Mouse (Mus musculus) G1E (cell line): Measurements from ENCODE around the gene Lig4. TPM values are rescaled to one million over a fixed set of nuclear protein-coding genes. Genes with fewer than 3 reads are reported as not detected.

ENCODE experiments used
- ATAC-seq: 2 replicates; pipeline ENCODE4 v1.8.0; 2016; ENCODE audit warnings: mild to moderate bottlenecking; ENCODE audit not compliant: insufficient number of reproducible peaks, poor library complexity, low FRiP score, severe bottlenecking; ENCODE audit errors: extremely low read depth
- DNase-seq: peaks from one replicate; pipeline ENCODE4 v3.0.0; 2012; ENCODE audit warnings: low spot score
- H3K27me3 ChIP-seq: 2 replicates; pipeline ENCODE4 v1.6.1; 2012; ENCODE audit warnings: mild to moderate bottlenecking, low read length, inconsistent platforms; ENCODE audit not compliant: insufficient read depth
- H3K36me3 ChIP-seq: replicated peaks from 2 replicates; pipeline ENCODE3; 2012; ENCODE audit warnings: mild to moderate bottlenecking, inconsistent platforms
- H3K4me1 ChIP-seq: 2 replicates; pipeline ENCODE4 v1.6.1; 2012; ENCODE audit warnings: low read depth, low read length, inconsistent platforms, mixed read lengths; ENCODE audit not compliant: insufficient read depth
- H3K4me3 ChIP-seq: 2 replicates; pipeline ENCODE4 v1.5.1; 2012; ENCODE audit warnings: low read depth, mild to moderate bottlenecking, inconsistent platforms, low read length, moderate library complexity, mixed read lengths
- H3K9me3 ChIP-seq: replicated peaks from 2 replicates; pipeline ENCODE4 v1.6.1; 2012; ENCODE audit warnings: inconsistent platforms
- CTCF ChIP-seq: IDR thresholded peaks from 2 replicates; pipeline ENCODE4 v1.5.1; 2012; ENCODE audit warnings: low read depth, low read length, inconsistent platforms, mixed read lengths
- GATA1 ChIP-seq: IDR thresholded peaks from 2 replicates; pipeline ENCODE4 v1.6.1; 2012; ENCODE audit warnings: borderline replicate concordance, low read length, inconsistent platforms, mixed read lengths
- GATA2 ChIP-seq: IDR thresholded peaks from 2 replicates; pipeline ENCODE4 v1.6.1; 2012; ENCODE audit warnings: low read depth, low read length, inconsistent platforms, borderline replicate concordance
- POLR2AphosphoS5 ChIP-seq: IDR thresholded peaks from 2 replicates; pipeline ENCODE4 v1.6.1; 2012; ENCODE audit warnings: low read depth, low read length, inconsistent platforms; ENCODE audit not compliant: insufficient replicate concordance
- TAL1 ChIP-seq: conservative IDR thresholded peaks from 2 replicates; pipeline ENCODE4 v1.6.1; 2012; ENCODE audit warnings: low read depth, low read length, inconsistent platforms, mixed read lengths
- polyA plus RNA-seq: library from polyadenylated mRNA; stranded (reverse); fragments of >175 nt; gene quantifications from 2 replicates; pipeline ENCODE4 v1.2.3, GENCODE M21; 2012
- total RNA-seq, 2 experiments: library from RNA; stranded (forward) in 1 of 2; stranded (reverse) in 1 of 2; fragments of 200-1000 nt in 1 of 2; fragments of >200 nt in 1 of 2; fragmentation: Nextera tagmentation in 1 of 2; gene quantifications; 2 replicates each; pipeline ENCODE4 v1.2.3; 2014 to 2017

Gene Lig4
- total and polyA plus RNA-seq, 3 experiments, result 0.38 to 6.1 (median 0.87) TPM

GRCm38 (mm10) chr8:10006156-10006985 is 28.9 kb upstream of the Lig4 start, which contains the start of gene Tnfsf13b:
Gene Tnfsf13b, plus strand, starts transcription at chr8:10006467.
- DNase-seq (no peak), ATAC-seq (no peak)
- Histone ChIP-seq H3K4me3 (peak within 1 kb of the TSS; percentile 9; the same call in 1 of the 2 replicates), H3K36me3 (no peaks in the 10 kb centered on the region), H3K4me1 (no peaks in the 10 kb centered on the region), H3K9me3 (no peaks in the 10 kb centered on the region), H3K27me3 (peaks cover 19% of the 10 kb centered on the region; the same call in 1 of the 2 replicates)
- TF ChIP-seq GATA1 (no peak), POLR2AphosphoS5 (no peak)

DNA sequence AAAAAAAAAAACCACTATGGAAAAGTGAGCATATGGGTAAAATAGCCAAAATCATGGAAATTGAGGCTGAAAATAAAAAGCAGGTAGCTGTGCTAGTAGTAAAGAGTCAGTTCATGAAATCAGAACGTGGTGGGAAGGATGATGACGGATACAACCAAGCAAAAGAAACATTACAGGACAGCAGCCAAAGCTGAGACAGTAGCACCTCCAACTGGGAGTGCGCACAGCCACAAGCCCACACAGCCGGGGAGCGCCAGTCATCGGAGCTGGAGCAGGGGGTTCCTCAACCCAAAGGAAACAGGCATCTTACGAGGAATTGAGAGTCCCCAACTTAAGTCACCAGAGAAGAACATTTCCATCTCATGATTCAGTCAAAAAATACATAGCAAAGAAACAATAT is 26.6 kb upstream of the Lig4 start:
- TF ChIP-seq TAL1 (no peak), GATA2 (no peak), CTCF (no peak), GATA1 (no peak), POLR2AphosphoS5 (no peak)

GRCm38 (mm10) chr8:9980188-9980587 is 2.7 kb upstream of the Lig4 start:
- no peaks in the 10 kb centered on the region for H3K27me3 ChIP-seq
- H3K36me3 ChIP-seq, result peaks cover 46% of the 10 kb centered on the region
- no peak overlapping the region for H3K4me3 ChIP-seq
- DNase-seq, result no peak
- no peak for ATAC-seq
- H3K9me3 ChIP-seq, result no peaks in the 10 kb centered on the region
- peaks cover 27% of the 10 kb centered on the region for H3K4me1 ChIP-seq
- TF ChIP-seq GATA1 (no peak), POLR2AphosphoS5 (no peak), CTCF (no peak), GATA2 (no peak)

More for the DNA sequence above, 26.6 kb upstream of the Lig4 start:
- Histone ChIP-seq H3K27me3 (peaks cover 19% of the 10 kb centered on the region; the same call in 1 of the 2 replicates), H3K36me3 (no peaks in the 10 kb centered on the region), H3K9me3 (no peaks in the 10 kb centered on the region), H3K4me3 (no peak overlapping the region), H3K4me1 (no peaks in the 10 kb centered on the region)
- ATAC-seq, result no peak
- DNase-seq, result no peak

DNA sequence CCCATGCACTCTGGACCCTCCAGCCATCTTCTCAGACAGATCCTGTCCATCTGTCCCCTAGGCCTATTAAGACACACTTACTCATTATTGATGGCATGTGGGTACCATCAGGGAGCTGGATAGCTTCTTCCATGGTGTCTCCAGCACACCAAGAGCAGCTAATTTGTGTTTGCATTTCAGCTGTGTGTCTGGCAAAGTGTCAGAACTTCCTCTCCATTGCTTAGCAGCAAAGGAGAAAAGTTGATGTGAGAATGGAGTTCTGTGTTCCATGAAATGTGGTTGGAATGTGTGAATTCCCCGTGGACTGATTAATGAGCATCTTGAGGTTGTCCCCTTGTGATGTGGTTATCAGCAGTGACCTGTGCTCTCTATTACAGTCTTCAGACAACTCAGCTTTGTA is 2.3 kb upstream of the Lig4 start:
- Histone ChIP-seq H3K36me3 (peaks cover 44% of the 10 kb centered on the region), H3K4me3 (no peak overlapping the region; the same call in 1 of the 2 replicates), H3K27me3 (no peaks in the 10 kb centered on the region), H3K4me1 (peaks cover 27% of the 10 kb centered on the region), H3K9me3 (no peaks in the 10 kb centered on the region)
- ATAC-seq (no peak), DNase-seq (no peak)
- no peak for TF ChIP-seq GATA1

- H3K9me3 ChIP-seq, result no peaks in the 10 kb centered on the region
- DNase-seq (no peak), ATAC-seq (no peak)
- H3K27me3 ChIP-seq, result no peaks in the 10 kb centered on the region
- TF ChIP-seq POLR2AphosphoS5, result no peak
- TF ChIP-seq TAL1, result no peak
- no peak for TF ChIP-seq GATA1
- TF ChIP-seq CTCF, result no peak
- no peak for TF ChIP-seq GATA2
- peaks cover 27% of the 10 kb centered on the region for H3K4me1 ChIP-seq
- H3K4me3 ChIP-seq, result peak overlapping the region; percentile 85
- H3K36me3 ChIP-seq, result peaks cover 35% of the 10 kb centered on the region
Observed at GRCm38 (mm10) chr8:9978475-9979230, 1.2 kb upstream of the Lig4 start.

DNA sequence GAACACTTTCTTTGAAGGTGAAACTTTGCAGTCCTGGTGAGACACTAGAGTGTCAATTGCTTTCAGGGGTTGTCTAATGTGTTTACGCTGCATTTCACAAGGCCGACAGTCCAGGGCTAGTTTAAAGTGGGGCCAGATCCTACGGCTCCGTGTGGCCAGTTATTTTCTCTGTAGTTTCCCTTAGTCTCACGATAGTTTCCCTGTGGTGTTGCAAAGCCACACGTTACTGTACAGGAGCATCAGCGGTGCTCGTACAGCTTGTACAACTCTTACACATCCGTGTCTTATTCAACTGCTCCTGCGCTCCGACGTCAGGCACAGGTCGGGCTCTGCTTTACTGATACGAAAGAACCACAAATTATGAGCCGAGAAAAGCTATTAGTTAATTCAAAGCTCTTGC is 470 bp downstream of the Lig4 start:
- Histone ChIP-seq H3K4me3 (peak overlapping the region; percentile 85), H3K4me1 (peaks cover 27% of the 10 kb centered on the region), H3K36me3 (peaks cover 34% of the 10 kb centered on the region), H3K9me3 (no peaks in the 10 kb centered on the region), H3K27me3 (no peaks in the 10 kb centered on the region)
- ATAC-seq (no peak), DNase-seq (peak; percentile 12)
- TF ChIP-seq GATA2, result no peak
